Mouse (Mus musculus) kidney, adult 2 months (tissue): ENCODE data around the gene Zfp280d. TPM values are rescaled to one million over a fixed set of nuclear protein-coding genes. Genes with fewer than 3 reads are reported as not detected.

Experiments used
- DNase-seq: peaks from one replicate; pipeline ENCODE4 v3.0.0; 2021
- H3K27ac ChIP-seq: fragments of 200-500 bp; 2 replicates; pipeline ENCODE4 v1.5.1; 2012; ENCODE audit warnings: low read depth, low read length, control low read depth, inconsistent platforms; ENCODE audit not compliant: insufficient read depth
- H3K27me3 ChIP-seq: fragments of 200-500 bp; replicated peaks from 2 replicates; pipeline ENCODE4 v1.6.1; 2012; ENCODE audit warnings: mild to moderate bottlenecking, moderate library complexity, low read length, inconsistent platforms; ENCODE audit not compliant: control insufficient read depth, insufficient read depth
- H3K36me3 ChIP-seq: fragments of 200-500 bp; 2 replicates; pipeline ENCODE4 v1.6.1; 2012; ENCODE audit warnings: mild to moderate bottlenecking, moderate library complexity, low read length, inconsistent platforms; ENCODE audit not compliant: control insufficient read depth, insufficient read depth
- H3K4me1 ChIP-seq: fragments of 200-500 bp; 2 replicates; pipeline ENCODE4 v1.6.1; 2011; ENCODE audit warnings: low read length; ENCODE audit not compliant: control insufficient read depth, insufficient read depth
- H3K4me3 ChIP-seq: fragments of 200-500 bp; 2 replicates; pipeline ENCODE4 v1.5.1; 2011; ENCODE audit warnings: mild to moderate bottlenecking, low read depth, low read length, control low read depth; ENCODE audit not compliant: insufficient read depth
- CTCF ChIP-seq: fragments of 200-500 bp; conservative IDR thresholded peaks from 2 replicates; pipeline ENCODE4 v1.5.1; 2011; ENCODE audit warnings: low read depth, mild to moderate bottlenecking, control low read depth, low read length, moderate library complexity, mixed read lengths; ENCODE audit not compliant: insufficient read depth, insufficient read length
- POLR2A ChIP-seq: fragments of 200-500 bp; IDR thresholded peaks from one replicate; pipeline ENCODE4 v1.6.1; 2011; ENCODE audit warnings: low read depth, low read length, control low read depth
- WGBS: fragments of 180-500 bp; shearing (Covaris S2); methylation state at CpG from one replicate; pipeline ENCODE4 v1.1.7; 2018; 5-methylcytosine and 5-hydroxymethylcytosine counted together
- polyA plus RNA-seq: library from polyadenylated mRNA; depleted of rRNA; stranded (reverse); fragments of >200 nt; gene quantifications from 2 replicates; pipeline ENCODE4 v1.2.3, GENCODE M21; 2012

Gene Zfp280d
- polyA plus RNA-seq, 1 experiment: 7.6 TPM

GRCm38 (mm10) chr9:72270146-72270545, 4.5 kb upstream of the Zfp280d start:
- no peaks in the 10 kb centered on the region for H3K4me1 ChIP-seq
- no peaks in the 10 kb centered on the region for H3K27me3 ChIP-seq
- no peaks in the 10 kb centered on the region for H3K36me3 ChIP-seq
- no peak overlapping the region for H3K27ac ChIP-seq
- DNase-seq: no peak
- 100% methylated on average over 1 of the region's 1 CpGs for WGBS
- H3K4me3 ChIP-seq: no peak overlapping the region
- TF ChIP-seq CTCF: no peak
- no peak for TF ChIP-seq POLR2A

- no peak for TF ChIP-seq POLR2A
- no peak for TF ChIP-seq CTCF
- H3K36me3 ChIP-seq: no peaks in the 10 kb centered on the region
- 91% methylated on average over 7 of the region's 7 CpGs for WGBS
- DNase-seq: no peak
- no peak overlapping the region for H3K27ac ChIP-seq
- H3K4me3 ChIP-seq: no peak overlapping the region
- H3K27me3 ChIP-seq: no peaks in the 10 kb centered on the region
- peaks cover 7% of the 10 kb centered on the region; the same call in 1 of the 2 replicates for H3K4me1 ChIP-seq
Observed at GRCm38 (mm10) chr9:72273646-72274410, 832 bp upstream of the Zfp280d start.

- WGBS: 2% methylated on average over 65 of the region's 70 CpGs
- Histone ChIP-seq H3K27ac (peak overlapping the region; percentile 80), H3K27me3 (no peaks in the 10 kb centered on the region), H3K4me1 (peaks cover 7% of the 10 kb centered on the region; the same call in 1 of the 2 replicates), H3K4me3 (peak overlapping the region; percentile 80), H3K36me3 (no peaks in the 10 kb centered on the region)
- TF ChIP-seq POLR2A (no peak), CTCF (no peak)
- DNase-seq: peak; percentile 67
Observed at GRCm38 (mm10) chr9:72275101-72275978, 680 bp downstream of the Zfp280d start.

- Histone ChIP-seq H3K4me1 (peaks cover 7% of the 10 kb centered on the region; the same call in 1 of the 2 replicates), H3K27ac (peak overlapping the region; percentile 68), H3K4me3 (peak overlapping the region; percentile 49), H3K36me3 (no peaks in the 10 kb centered on the region), H3K27me3 (no peaks in the 10 kb centered on the region)
- 16% methylated on average over 8 of the region's 8 CpGs for WGBS
- TF ChIP-seq CTCF: no peak
- TF ChIP-seq POLR2A: no peak
- DNase-seq: peak; percentile 39
Observed at GRCm38 (mm10) chr9:72275979-72276500, 1.4 kb downstream of the Zfp280d start.

- Histone ChIP-seq H3K4me3 (no peak overlapping the region), H3K27ac (no peak overlapping the region), H3K27me3 (no peaks in the 10 kb centered on the region), H3K4me1 (peaks cover 7% of the 10 kb centered on the region; the same call in 1 of the 2 replicates), H3K36me3 (no peaks in the 10 kb centered on the region)
- DNase-seq: no peak
- no peak for TF ChIP-seq CTCF
- TF ChIP-seq POLR2A: no peak
Observed at GRCm38 (mm10) chr9:72276941-72277340, 2.3 kb downstream of the Zfp280d start.

GRCm38 (mm10) chr9:72279943-72280342, 5.3 kb downstream of the Zfp280d start:
- Histone ChIP-seq H3K27ac (no peak overlapping the region), H3K36me3 (no peaks in the 10 kb centered on the region), H3K4me3 (no peak overlapping the region), H3K4me1 (peaks cover 7% of the 10 kb centered on the region; the same call in 1 of the 2 replicates), H3K27me3 (no peaks in the 10 kb centered on the region)
- TF ChIP-seq CTCF: no peak
- no peak for TF ChIP-seq POLR2A
- no peak for DNase-seq
- WGBS: 89% methylated on average over 4 of the region's 4 CpGs

GRCm38 (mm10) chr9:72287696-72288095, 13.0 kb downstream of the Zfp280d start:
- WGBS: 71% methylated on average over 2 of the region's 2 CpGs
- TF ChIP-seq CTCF (no peak), POLR2A (no peak)
- DNase-seq: no peak
- Histone ChIP-seq H3K4me1 (peaks cover 15% of the 10 kb centered on the region), H3K27ac (0 out of 2 replicates have a peak overlapping the region, but pooled peaks have one; percentile 23), H3K27me3 (no peaks in the 10 kb centered on the region), H3K36me3 (no peaks in the 10 kb centered on the region), H3K4me3 (no peak overlapping the region)
